Mouse (Mus musculus): ENCODE measurements around the gene Supt3. TPM values are rescaled to one million over a fixed set of nuclear protein-coding genes. Genes with fewer than 3 reads are reported as not detected.

Gene Supt3
- polyA plus RNA-seq, 1 experiment from 2014 or later = 19.9 TPM

DNA sequence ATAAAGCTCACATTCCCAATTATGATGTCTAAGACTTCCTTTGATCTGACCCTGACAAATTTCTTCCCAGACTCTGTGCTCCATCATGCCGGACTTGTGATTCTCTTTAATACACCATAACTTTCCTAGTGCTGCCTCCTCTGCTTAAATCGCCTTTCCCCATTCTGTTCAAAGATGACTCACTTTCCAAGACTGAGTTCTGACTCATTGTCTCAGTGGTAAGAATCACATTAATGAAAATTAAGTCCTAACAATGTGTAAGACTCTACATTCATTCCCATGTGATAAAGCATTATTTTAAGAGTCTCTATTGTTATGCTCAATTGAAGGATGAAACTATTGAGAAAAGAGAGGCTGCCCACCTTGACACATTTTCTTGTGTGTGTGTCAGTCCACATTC, 6.1 kb upstream of the Supt3 start:
- H3K9ac ChIP-seq (replicated peaks; ENCODE audit: low read length) = no peak overlapping the region
- no peaks in the 10 kb centered on the region for H3K36me3 ChIP-seq (ENCODE audit: control insufficient read depth, insufficient read depth, low read length)
- no peak overlapping the region for H3K4me3 ChIP-seq (replicated peaks; ENCODE audit: low read depth, low read length)
- 79% methylated on average over 2 of the region's 2 CpGs for WGBS
- no peak overlapping the region for H3K4me2 ChIP-seq (ENCODE audit: low read length)
- ATAC-seq (ENCODE audit: low FRiP score, low TSS enrichment) = no peak
- H3K27ac ChIP-seq (replicated peaks; ENCODE audit: low read depth, low read length) = no peak overlapping the region
- H3K27me3 ChIP-seq (ENCODE audit: control insufficient read depth, insufficient read depth, low read length) = no peaks in the 10 kb centered on the region
- DNase-seq = no peak
- H3K9me3 ChIP-seq (ENCODE audit: control insufficient read depth, low read length) = no peaks in the 10 kb centered on the region
- H3K4me1 ChIP-seq (ENCODE audit: control insufficient read depth, insufficient read depth, low read length) = no peaks in the 10 kb centered on the region

DNA sequence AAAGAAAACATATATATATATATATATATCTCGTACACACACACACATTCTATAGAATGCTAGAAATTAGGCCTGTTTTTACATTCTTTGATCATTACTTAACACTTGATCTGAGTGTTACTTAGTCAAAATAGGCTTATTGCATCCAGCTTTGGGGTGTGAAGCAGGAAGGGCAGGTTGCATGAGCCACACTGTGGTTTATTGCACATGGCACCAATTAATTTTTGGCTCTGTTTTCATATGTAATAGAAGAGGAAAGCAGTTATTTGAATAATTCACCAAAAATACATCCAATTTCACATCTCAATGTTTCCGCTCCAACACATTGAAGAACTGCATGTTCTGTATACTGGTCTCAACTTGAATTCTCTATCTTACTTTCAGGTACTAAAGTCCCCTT, 4.4 kb upstream of the Supt3 start:
- H3K9ac ChIP-seq (replicated peaks; ENCODE audit: low read length) = no peak overlapping the region
- no peak overlapping the region for H3K27ac ChIP-seq (replicated peaks; ENCODE audit: low read depth, low read length)
- DNase-seq = no peak
- H3K4me2 ChIP-seq (ENCODE audit: low read length) = no peak overlapping the region
- WGBS = 94% methylated on average over 2 of the region's 2 CpGs
- H3K4me3 ChIP-seq (replicated peaks; ENCODE audit: low read depth, low read length) = no peak overlapping the region
- H3K4me1 ChIP-seq (ENCODE audit: control insufficient read depth, insufficient read depth, low read length) = no peaks in the 10 kb centered on the region
- no peaks in the 10 kb centered on the region for H3K9me3 ChIP-seq (ENCODE audit: control insufficient read depth, low read length)
- ATAC-seq (ENCODE audit: low FRiP score, low TSS enrichment) = no peak
- no peaks in the 10 kb centered on the region for H3K36me3 ChIP-seq (ENCODE audit: control insufficient read depth, insufficient read depth, low read length)
- no peaks in the 10 kb centered on the region for H3K27me3 ChIP-seq (ENCODE audit: control insufficient read depth, insufficient read depth, low read length)

DNA sequence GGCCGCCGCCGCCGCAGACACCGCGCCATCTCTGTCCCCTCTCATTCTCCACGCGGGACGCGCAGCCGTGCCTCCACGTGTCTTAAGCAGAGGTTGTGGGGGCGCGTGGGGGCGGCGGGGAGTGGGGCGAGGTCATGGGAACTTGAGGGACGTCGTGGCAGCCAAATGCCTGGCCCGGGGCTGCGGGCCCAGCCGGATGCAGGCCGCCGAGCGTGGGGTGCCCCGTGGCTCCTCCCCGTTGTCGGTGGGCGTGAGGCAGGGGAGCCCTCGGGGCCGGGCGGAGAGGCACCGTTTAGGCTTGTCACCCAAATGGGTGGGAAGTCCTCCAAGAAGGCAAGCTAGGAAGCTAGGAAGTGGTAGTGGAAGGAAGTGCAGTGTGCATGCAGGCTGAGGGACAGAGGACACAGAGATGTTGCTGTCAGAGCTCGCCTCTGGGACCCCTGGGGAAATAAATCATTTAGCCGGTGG, 419 bp downstream of the Supt3 start:
- Histone ChIP-seq H3K36me3 (ENCODE audit: control insufficient read depth, insufficient read depth, low read length) (no peaks in the 10 kb centered on the region), H3K27ac (replicated peaks; ENCODE audit: low read depth, low read length) (peak overlapping the region; percentile 88), H3K4me3 (replicated peaks; ENCODE audit: low read depth, low read length) (peak overlapping the region; percentile 88), H3K9me3 (ENCODE audit: control insufficient read depth, low read length) (no peaks in the 10 kb centered on the region), H3K9ac (replicated peaks; ENCODE audit: low read length) (peak overlapping the region; percentile 91), H3K4me1 (ENCODE audit: control insufficient read depth, insufficient read depth, low read length) (peaks cover 6% of the 10 kb centered on the region; the same call in 1 of the 2 replicates), H3K27me3 (ENCODE audit: control insufficient read depth, insufficient read depth, low read length) (no peaks in the 10 kb centered on the region), H3K4me2 (ENCODE audit: low read length) (peak overlapping the region; percentile 68)
- DNase-seq = peak; percentile 76
- peak; percentile 84 for ATAC-seq (ENCODE audit: low FRiP score, low TSS enrichment)
- WGBS = under 1% methylated on average over 35 of the region's 35 CpGs

DNA sequence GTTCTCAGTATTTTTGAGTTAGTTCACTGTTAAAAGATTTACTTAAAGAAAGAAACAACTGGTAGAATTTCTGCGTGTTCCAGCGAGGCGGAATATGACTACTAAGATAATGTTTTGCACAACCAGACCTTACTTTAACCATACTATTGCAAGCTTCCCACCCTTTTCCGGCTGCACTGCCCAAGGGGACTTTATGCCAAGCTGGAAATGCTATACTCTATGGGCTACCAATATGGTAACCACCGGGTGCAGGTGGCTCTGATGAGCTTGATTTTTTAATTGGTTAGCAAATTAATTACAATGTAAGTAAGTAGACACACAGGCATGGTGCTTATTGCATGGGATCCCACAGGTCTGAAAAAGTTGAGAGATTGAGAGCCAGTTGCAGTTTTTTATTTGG, 1.2 kb downstream of the Supt3 start:
- Histone ChIP-seq H3K4me3 (replicated peaks; ENCODE audit: low read depth, low read length) (peak overlapping the region; percentile 88; the same call in 1 of the 2 replicates), H3K9ac (replicated peaks; ENCODE audit: low read length) (no peak overlapping the region), H3K4me1 (ENCODE audit: control insufficient read depth, insufficient read depth, low read length) (peaks cover 6% of the 10 kb centered on the region; the same call in 1 of the 2 replicates), H3K36me3 (ENCODE audit: control insufficient read depth, insufficient read depth, low read length) (no peaks in the 10 kb centered on the region), H3K4me2 (ENCODE audit: low read length) (peak overlapping the region; percentile 68), H3K9me3 (ENCODE audit: control insufficient read depth, low read length) (no peaks in the 10 kb centered on the region), H3K27me3 (ENCODE audit: control insufficient read depth, insufficient read depth, low read length) (no peaks in the 10 kb centered on the region), H3K27ac (replicated peaks; ENCODE audit: low read depth, low read length) (no peak overlapping the region)
- 69% methylated on average over 5 of the region's 5 CpGs for WGBS
- no peak for ATAC-seq (ENCODE audit: low FRiP score, low TSS enrichment)
- DNase-seq = peak; percentile 9

DNA sequence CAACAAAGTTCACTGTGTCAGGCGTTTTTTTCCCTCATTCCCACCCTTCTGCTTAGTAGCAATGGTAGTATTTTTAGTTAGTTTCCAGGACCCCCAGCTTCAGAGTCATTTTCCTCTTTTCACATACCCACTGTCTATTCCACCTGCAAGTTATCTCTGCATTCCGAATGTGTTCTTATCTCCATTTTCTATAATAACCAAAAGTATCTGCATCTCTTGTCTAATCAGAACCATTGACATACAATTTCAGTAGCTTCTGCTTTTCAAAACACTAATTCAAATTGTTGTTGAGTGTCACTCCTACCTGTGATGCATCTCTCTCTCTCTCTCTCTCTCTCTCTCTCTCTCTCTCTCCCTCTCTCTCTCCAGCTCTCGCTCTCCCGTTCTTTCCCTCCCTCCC, 3.4 kb downstream of the Supt3 start:
- ATAC-seq (ENCODE audit: low FRiP score, low TSS enrichment) = no peak
- WGBS = 77% methylated on average over 4 of the region's 4 CpGs

DNA sequence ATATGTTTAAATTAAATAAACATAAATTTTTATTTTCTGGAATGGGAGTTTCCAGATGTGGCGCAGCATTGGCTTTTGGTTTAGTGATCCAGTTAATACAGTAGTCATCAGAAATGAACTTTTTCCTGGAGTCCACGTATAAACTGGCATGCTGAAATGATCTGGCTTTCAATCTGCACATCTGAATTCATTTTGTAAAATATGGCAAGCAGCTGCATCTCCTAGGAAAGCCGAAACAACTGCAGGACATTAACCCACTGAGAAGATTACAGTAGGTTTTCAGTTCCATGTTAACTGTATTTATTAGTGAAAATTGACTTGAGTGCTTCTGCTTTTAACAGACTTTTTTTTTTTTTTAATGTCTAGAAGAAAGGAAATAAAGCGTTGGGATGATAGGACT, 5.4 kb downstream of the Supt3 start:
- DNase-seq = no peak
- H3K4me3 ChIP-seq (replicated peaks; ENCODE audit: low read depth, low read length) = no peak overlapping the region
- H3K27me3 ChIP-seq (ENCODE audit: control insufficient read depth, insufficient read depth, low read length) = no peaks in the 10 kb centered on the region
- peaks cover 6% of the 10 kb centered on the region; the same call in 1 of the 2 replicates for H3K4me1 ChIP-seq (ENCODE audit: control insufficient read depth, insufficient read depth, low read length)
- H3K9ac ChIP-seq (replicated peaks; ENCODE audit: low read length) = no peak overlapping the region
- WGBS = 94% methylated on average over 4 of the region's 4 CpGs
- no peak for ATAC-seq (ENCODE audit: low FRiP score, low TSS enrichment)
- H3K9me3 ChIP-seq (ENCODE audit: control insufficient read depth, low read length) = no peaks in the 10 kb centered on the region
- no peaks in the 10 kb centered on the region for H3K36me3 ChIP-seq (ENCODE audit: control insufficient read depth, insufficient read depth, low read length)
- no peak overlapping the region for H3K4me2 ChIP-seq (ENCODE audit: low read length)
- H3K27ac ChIP-seq (replicated peaks; ENCODE audit: low read depth, low read length) = no peak overlapping the region

More for the DNA sequence above, 3.4 kb downstream of the Supt3 start:
- no peak overlapping the region for H3K4me3 ChIP-seq (replicated peaks; ENCODE audit: low read depth, low read length)
- H3K4me2 ChIP-seq (ENCODE audit: low read length) = no peak overlapping the region
- H3K36me3 ChIP-seq (ENCODE audit: control insufficient read depth, insufficient read depth, low read length) = no peaks in the 10 kb centered on the region
- H3K27me3 ChIP-seq (ENCODE audit: control insufficient read depth, insufficient read depth, low read length) = no peaks in the 10 kb centered on the region
- peaks cover 6% of the 10 kb centered on the region; the same call in 1 of the 2 replicates for H3K4me1 ChIP-seq (ENCODE audit: control insufficient read depth, insufficient read depth, low read length)
- H3K9me3 ChIP-seq (ENCODE audit: control insufficient read depth, low read length) = no peaks in the 10 kb centered on the region
- no peak overlapping the region for H3K9ac ChIP-seq (replicated peaks; ENCODE audit: low read length)
- H3K27ac ChIP-seq (replicated peaks; ENCODE audit: low read depth, low read length) = no peak overlapping the region
- DNase-seq = no peak

DNA sequence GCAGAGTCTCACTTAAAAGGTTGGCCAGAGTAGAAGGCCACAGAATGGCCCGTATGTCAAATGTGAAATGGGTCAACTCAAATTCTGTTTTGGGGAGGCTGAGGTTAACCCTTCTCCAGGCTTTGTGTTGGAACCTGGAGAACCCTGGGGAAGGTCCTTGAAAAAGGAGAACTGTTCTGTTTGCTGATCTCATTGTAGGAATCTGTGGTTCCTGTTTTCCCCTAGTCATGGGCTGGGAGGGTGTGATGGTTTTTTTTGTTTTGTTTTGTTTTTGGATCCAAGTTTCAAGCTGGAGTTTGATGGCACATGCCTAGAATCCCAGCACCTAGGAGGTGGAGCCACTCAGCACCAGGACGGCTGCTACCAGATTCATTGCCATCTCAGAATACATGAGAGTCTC, 6.2 kb downstream of the Supt3 start:
- no peak overlapping the region for H3K9ac ChIP-seq (replicated peaks; ENCODE audit: low read length)
- DNase-seq = no peak
- H3K4me1 ChIP-seq (ENCODE audit: control insufficient read depth, insufficient read depth, low read length) = peaks cover 2% of the 10 kb centered on the region; the same call in 1 of the 2 replicates
- no peak overlapping the region for H3K27ac ChIP-seq (replicated peaks; ENCODE audit: low read depth, low read length)
- no peak overlapping the region for H3K4me3 ChIP-seq (replicated peaks; ENCODE audit: low read depth, low read length)
- no peaks in the 10 kb centered on the region for H3K9me3 ChIP-seq (ENCODE audit: control insufficient read depth, low read length)
- ATAC-seq (ENCODE audit: low FRiP score, low TSS enrichment) = no peak
- WGBS = 78% methylated on average over 2 of the region's 2 CpGs
- H3K36me3 ChIP-seq (ENCODE audit: control insufficient read depth, insufficient read depth, low read length) = no peaks in the 10 kb centered on the region
- H3K27me3 ChIP-seq (ENCODE audit: control insufficient read depth, insufficient read depth, low read length) = no peaks in the 10 kb centered on the region
- H3K4me2 ChIP-seq (ENCODE audit: low read length) = no peak overlapping the region

DNA sequence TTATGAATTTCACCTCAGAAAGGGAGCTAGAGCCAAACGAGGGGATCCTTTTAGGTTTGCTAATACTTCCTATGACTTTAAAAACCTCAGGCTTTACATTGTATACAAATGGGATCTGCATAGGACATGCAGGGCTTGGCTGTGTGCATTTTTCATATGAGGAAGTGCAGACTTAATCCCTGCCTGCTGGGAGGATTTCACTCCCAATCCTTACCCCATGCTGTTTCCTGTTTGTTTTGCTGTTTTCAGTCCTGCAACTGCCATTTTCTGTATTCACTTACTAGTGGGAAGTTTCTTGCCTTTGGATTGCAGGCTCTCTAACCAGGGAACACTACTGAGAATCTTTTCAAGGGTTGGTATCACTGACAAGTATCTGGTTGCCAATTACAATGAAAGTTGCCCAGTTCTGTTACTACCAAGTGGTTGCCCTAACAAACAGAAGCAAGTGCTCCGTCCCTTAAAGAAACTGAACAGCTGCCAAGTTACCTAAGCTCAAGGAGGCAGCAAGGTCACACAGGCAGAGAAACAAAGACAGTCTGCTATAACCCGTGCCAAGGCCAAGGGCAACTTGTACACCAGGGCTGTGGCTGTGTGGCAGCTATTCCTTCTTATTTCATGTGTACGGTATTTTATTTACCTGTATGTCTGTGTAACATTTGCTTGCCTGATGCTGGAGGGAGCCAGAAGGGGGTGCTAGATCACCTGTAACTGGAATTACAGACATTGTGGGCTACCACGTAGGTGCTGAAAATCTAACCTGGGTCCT, 12.2 kb downstream of the Supt3 start:
- Histone ChIP-seq H3K4me2 (ENCODE audit: low read length) (no peak overlapping the region), H3K9ac (replicated peaks; ENCODE audit: low read length) (no peak overlapping the region), H3K27me3 (ENCODE audit: control insufficient read depth, insufficient read depth, low read length) (no peaks in the 10 kb centered on the region), H3K4me1 (ENCODE audit: control insufficient read depth, insufficient read depth, low read length) (no peaks in the 10 kb centered on the region; the same call in 1 of the 2 replicates), H3K27ac (replicated peaks; ENCODE audit: low read depth, low read length) (no peak overlapping the region), H3K36me3 (ENCODE audit: control insufficient read depth, insufficient read depth, low read length) (peaks cover 4% of the 10 kb centered on the region; the same call in 1 of the 2 replicates), H3K4me3 (replicated peaks; ENCODE audit: low read depth, low read length) (no peak overlapping the region), H3K9me3 (ENCODE audit: control insufficient read depth, low read length) (no peaks in the 10 kb centered on the region)
- 57% methylated on average over 5 of the region's 5 CpGs for WGBS
- peak; percentile 21 for DNase-seq
- no peak for ATAC-seq (ENCODE audit: low FRiP score, low TSS enrichment)
